Mouse (Mus musculus) G1E (cell line): Measurements from ENCODE around the gene D5Ertd579e.

ENCODE experiments used
- CTCF ChIP-seq: IDR thresholded peaks from 2 replicates; pipeline ENCODE4 v1.5.1; 2012; ENCODE audit warnings: low read depth, low read length, inconsistent platforms, mixed read lengths
- GATA1 ChIP-seq: IDR thresholded peaks from 2 replicates; pipeline ENCODE4 v1.6.1; 2012; ENCODE audit warnings: borderline replicate concordance, low read length, inconsistent platforms, mixed read lengths
- TAL1 ChIP-seq: conservative IDR thresholded peaks from 2 replicates; pipeline ENCODE4 v1.6.1; 2012; ENCODE audit warnings: low read depth, low read length, inconsistent platforms, mixed read lengths

DNA sequence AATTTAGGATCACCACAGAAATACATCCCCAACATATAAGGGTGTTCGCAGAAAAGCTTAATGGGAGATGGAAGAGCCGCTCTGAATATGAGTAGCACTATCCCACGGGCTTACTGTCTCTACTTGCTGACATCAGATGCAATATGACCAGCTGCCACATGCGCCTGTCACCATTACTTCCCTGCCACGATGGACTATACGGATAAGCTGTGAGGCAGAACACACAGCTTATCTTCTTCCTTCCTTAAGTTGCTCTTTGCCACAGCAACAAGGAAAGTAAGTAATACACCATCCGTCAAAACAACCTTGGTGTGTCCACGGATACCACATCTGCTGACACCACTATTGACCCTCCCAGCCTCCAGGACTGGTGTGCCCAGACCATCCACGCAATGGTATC lies 131.3 kb downstream of the D5Ertd579e start:
- TF ChIP-seq CTCF (no peak), GATA1 (no peak), TAL1 (no peak)
